Mouse (Mus musculus): ENCODE data around the gene Fam19a2.

Fam19a2 gene

DNA sequence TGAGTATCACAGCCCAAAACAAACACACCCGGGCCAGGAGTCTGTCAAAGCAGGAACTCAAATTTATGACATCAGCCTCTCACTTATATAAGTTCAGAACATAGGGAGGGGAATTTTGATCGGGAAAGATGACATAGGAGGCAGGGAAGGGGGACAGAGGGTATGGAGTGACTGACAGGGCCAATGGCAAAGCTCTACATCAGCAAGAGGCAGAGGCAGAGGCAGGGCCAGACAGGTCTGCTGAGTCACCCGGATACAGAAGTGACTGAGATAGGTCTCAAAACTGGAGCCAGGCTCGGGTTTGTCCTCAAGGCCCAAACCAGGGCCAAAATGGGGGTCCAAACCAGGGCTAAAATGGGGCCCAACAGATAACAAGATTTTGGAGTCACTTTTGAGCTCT is 272.3 kb downstream of the Fam19a2 start:
- no peak for DNase-seq (ENCODE audit: extremely low read depth, insufficient read length, low spot score)

DNA sequence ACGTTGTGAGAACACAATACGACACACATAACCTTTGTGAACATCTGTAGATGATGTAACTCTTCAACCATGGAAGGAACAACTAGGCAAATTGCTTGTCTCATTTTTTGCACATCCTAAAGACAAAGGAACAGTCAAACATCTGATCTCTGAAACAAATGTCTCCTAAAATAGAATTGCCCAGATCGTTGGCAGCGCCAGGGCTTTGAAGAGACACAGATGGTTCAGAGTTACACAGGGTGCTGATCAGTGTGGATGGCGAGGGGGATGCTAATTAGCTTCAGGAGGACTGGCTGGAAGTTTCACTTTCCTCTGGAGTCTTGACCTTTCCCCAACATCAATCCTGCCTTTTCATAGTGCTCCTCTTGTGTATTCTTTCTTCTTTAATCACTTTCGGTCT is 284.6 kb downstream of the Fam19a2 start:
- no peak for DNase-seq (ENCODE audit: extremely low read depth, insufficient read length, low spot score)

GRCm38 (mm10) chr10:123567677-123568076 is 303.9 kb downstream of the Fam19a2 start:
- no peak for DNase-seq (ENCODE audit: extremely low read depth, insufficient read length, low spot score)

GRCm38 (mm10) chr10:123570616-123571188 is 306.9 kb downstream of the Fam19a2 start:
- DNase-seq (ENCODE audit: extremely low read depth, insufficient read length, low spot score): no peak

- no peak for DNase-seq (ENCODE audit: extremely low read depth, insufficient read length, low spot score)
Observed at GRCm38 (mm10) chr10:123572342-123573070, 308.7 kb downstream of the Fam19a2 start.

DNA sequence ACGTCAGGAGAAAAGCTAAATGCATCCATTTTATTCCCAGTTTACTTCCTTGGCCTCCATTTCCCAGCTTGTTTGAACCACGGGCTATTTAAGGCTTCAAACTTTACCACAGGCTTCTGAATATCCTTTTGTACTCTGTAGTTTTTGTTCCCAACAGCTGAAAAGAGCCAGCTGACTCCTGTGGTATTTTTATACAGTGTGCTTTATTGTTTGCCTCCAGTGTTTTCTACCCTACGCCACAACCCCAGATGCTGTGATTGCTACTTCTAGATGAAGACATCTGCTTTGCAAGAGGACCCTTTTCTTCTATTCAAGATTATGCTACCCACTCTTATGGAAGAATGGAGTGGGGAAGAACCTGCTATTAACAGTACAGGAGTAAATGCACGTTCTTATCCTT is 314.0 kb downstream of the Fam19a2 start:
- DNase-seq (ENCODE audit: extremely low read depth, insufficient read length, low spot score): no peak

GRCm38 (mm10) chr10:123579012-123579411 is 315.2 kb downstream of the Fam19a2 start:
- no peak for DNase-seq (ENCODE audit: extremely low read depth, insufficient read length, low spot score)

DNA sequence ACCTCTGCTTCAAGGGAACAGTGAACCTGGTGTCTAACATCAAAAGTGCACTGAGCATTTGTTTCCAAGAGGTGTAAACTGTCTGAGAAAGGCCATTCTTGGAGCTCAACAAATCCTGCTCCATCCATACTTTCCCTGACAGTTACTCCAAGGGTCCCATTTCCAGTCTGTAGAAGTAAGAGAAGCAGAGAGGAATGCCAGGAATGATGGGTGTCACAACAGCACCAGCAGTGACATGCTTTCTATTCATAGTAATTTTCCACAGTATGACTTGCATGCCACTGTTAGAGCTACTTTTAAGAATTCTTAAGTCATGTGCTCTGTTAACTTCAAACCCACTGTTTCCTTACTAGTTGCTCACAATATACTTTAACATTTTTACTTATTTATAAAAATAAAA is 331.2 kb downstream of the Fam19a2 start:
- DNase-seq (ENCODE audit: extremely low read depth, insufficient read length, low spot score): no peak

- DNase-seq (ENCODE audit: extremely low read depth, insufficient read length, low spot score): no peak
Observed at GRCm38 (mm10) chr10:123597059-123597458, 333.3 kb downstream of the Fam19a2 start.

- no peak for DNase-seq (ENCODE audit: extremely low read depth, insufficient read length, low spot score)
Observed at GRCm38 (mm10) chr10:123605671-123606070, 341.9 kb downstream of the Fam19a2 start.

DNA sequence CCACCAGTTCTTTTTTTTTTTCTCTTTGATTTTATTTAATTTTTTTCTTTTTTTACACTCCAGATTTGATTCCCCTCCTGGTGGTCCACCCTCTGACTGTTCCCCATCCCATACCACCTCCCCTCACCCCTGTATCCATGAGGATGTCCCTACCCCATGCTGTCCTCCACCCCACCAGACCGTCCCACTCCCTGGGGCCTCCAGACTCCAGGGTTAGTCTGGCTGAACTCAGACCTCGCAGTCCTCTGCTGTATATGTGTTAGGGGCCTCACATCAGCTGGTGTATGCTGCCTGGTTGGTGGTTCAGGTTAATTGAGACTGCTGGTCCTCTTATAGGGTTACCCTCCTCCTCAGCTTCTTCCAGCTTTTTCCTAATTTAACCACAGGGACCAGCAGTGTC is 362.9 kb downstream of the Fam19a2 start:
- no peak for DNase-seq (ENCODE audit: extremely low read depth, insufficient read length, low spot score)

DNA sequence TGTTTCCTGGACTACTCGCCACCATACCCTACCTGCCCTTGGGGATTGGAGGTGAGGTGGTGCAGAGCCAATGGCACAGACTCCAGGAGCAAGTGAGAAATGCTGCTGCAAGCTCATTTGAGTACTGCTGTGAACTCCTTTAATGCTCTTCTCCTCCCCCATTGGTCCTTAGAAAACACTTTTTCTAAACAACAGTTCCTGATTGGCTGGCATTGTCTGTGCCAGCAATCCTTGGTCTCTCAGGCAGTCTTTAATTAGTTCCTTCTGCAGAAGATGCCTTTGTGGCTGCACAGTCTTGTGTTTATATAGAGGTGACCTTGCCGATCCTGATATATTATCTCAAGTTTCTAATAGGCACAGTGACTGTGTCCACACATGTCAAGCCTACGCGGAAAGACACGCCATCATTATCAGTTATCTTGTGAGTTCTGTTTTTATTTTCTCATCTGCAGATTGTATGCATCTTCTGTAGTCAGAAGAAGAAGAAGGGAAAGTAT is 365.5 kb downstream of the Fam19a2 start:
- no peak for DNase-seq (ENCODE audit: extremely low read depth, insufficient read length, low spot score)

DNA sequence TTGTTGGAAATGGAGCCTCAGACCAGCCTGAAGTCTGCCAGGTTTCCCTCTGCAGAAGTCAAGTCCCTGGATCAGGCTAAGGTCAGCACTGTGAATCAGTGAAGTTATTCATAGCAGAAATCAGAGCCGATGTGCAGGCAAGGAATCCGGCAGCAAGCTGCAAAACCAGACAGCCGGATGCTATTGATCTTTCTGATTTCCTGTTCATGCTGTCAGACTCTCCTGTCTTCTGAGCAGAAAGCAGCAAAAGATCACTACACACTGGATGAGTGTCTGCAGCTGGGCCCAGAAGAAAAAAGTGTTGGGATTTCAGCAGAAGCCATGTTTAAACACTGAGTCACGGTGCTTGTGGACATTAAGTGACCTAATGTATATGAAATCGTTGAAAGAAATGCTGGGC is 368.2 kb downstream of the Fam19a2 start:
- DNase-seq (ENCODE audit: extremely low read depth, insufficient read length, low spot score): no peak

DNA sequence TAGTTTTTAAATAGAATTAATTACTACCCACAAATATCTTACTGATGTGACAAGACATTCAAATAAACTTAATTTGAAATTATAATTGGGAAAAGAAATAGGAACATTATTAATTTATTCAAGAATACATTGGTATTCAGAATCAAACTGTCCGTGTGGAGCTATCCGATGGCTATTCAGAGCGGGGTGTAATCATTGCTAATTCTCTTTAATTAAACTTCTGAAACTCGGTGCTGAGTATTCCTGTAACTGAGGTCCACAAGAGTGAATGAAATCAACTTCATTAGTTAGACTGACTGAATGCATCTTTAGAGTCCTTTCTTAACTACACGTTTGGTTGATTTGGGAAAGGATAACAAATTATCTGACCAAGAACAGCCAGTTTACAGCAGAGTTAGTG is 372.9 kb downstream of the Fam19a2 start:
- DNase-seq (ENCODE audit: extremely low read depth, insufficient read length, low spot score): no peak

DNA sequence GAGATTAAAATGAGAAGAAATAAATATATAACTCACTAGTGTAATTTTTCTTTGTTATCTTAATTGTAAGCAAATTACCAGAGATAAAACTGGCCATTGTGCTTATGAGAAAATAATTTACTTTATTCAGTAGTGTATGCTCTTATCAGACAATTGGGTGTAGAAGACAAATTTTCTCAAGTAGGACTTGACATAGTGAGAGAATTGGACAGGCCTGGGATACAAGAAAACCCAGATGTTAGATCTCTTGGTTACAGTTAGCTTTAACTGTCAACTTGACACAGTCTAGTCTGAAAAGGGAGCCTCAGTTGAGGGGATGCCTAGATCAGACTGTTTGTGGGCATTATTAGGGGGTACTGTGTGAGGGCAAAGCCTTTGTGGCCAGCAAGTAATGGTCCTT is 373.7 kb downstream of the Fam19a2 start:
- no peak for DNase-seq (ENCODE audit: extremely low read depth, insufficient read length, low spot score)

GRCm38 (mm10) chr10:123645568-123645967 is 381.8 kb downstream of the Fam19a2 start:
- no peak for DNase-seq (ENCODE audit: extremely low read depth, insufficient read length, low spot score)

DNA sequence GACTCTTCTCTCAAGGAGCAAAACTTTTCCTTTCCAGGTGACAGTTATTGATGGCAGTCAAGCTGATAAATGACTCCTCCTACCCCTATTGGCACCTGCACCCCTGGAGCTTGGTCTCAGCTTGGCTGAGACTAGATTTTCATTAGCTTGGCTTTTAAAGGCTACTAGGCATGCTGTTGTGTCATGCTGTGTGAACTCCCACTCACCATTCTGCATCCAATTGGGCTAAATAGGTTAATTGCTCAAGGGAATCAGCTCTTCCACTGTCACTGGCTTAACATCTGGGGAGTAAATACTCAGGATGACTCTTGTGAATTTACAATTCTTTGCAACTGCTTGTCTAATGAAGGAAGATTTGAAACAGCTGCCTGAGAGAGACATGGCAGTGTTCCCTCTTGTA is 407.4 kb downstream of the Fam19a2 start:
- no peak for DNase-seq (ENCODE audit: extremely low read depth, insufficient read length, low spot score)

DNA sequence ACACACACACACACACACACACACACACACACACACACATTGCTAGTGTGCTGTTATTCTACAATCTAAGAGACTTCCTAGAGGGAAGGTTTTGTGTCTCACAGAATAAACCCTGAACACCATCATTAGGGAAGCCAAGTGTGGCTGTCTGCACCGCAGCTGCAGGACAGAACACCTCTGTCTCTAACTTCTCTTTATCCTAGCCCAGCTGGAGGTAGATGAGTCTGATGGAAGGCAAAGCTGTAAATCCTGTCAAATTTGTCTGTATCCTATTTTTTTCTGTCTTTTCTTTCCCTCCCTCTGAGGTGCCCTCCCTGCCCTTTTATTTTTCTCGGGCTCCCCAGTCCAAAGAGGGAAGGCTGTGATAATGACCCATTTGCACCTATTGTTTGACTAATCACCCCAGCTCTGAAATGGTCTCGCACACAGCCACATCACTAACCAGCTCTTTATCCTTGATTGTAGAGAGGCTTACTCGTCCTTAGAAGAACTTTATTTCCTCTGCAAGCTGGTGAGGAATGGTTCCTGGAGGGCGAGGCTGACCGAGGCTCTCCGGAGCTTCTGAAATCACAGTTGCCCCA is 414.6 kb downstream of the Fam19a2 start:
- no peak for DNase-seq (ENCODE audit: extremely low read depth, insufficient read length, low spot score)

GRCm38 (mm10) chr10:123682718-123683255 is 419.0 kb downstream of the Fam19a2 start:
- no peak for DNase-seq (ENCODE audit: extremely low read depth, insufficient read length, low spot score)

GRCm38 (mm10) chr10:123692186-123692925 is 428.6 kb downstream of the Fam19a2 start:
- no peak for DNase-seq (ENCODE audit: extremely low read depth, insufficient read length, low spot score)

- no peak for DNase-seq (ENCODE audit: extremely low read depth, insufficient read length, low spot score)
Observed at GRCm38 (mm10) chr10:123692926-123693224, 429.1 kb downstream of the Fam19a2 start.

All from 3134 (cell line).